Mouse (Mus musculus) hindbrain, embryonic 13.5 days (tissue): ENCODE measurements around the gene Rpl22. TPM values are rescaled to one million over a fixed set of nuclear protein-coding genes. Genes with fewer than 3 reads are reported as not detected.

ENCODE experiments used
- polyA plus RNA-seq: library from polyadenylated mRNA; unstranded; fragments of >200 nt; fragmentation: Nextera tagmentation; extraction: Ambion mirVana; gene quantifications from 2 replicates; pipeline ENCODE4 v1.2.1, GENCODE M21; 2015

The Rpl22 gene
- polyA plus RNA-seq, 1 experiment from 2014 or later = 218 TPM

Other genes with a start within 250 kb of the Rpl22 start
- gene Tnfrsf25, start 209.8 kb upstream of the Rpl22 start, polyA plus RNA-seq = 1.00 and 1.3 TPM in 2 replicates
- 0.09 and 0.22 TPM in 2 replicates for gene Espn, start 173.4 kb upstream of the Rpl22 start, polyA plus RNA-seq
- gene Hes2, start 166.9 kb upstream of the Rpl22 start, polyA plus RNA-seq = 0.34 and 1.8 TPM in 2 replicates
- 269 and 299 TPM in 2 replicates for gene Acot7, start 147.6 kb upstream of the Rpl22 start, polyA plus RNA-seq
- 9.0 and 9.3 TPM in 2 replicates for gene Gpr153, start 51.5 kb upstream of the Rpl22 start, polyA plus RNA-seq
- 0.38 and 0.79 TPM in 2 replicates for gene Hes3, start 34.1 kb upstream of the Rpl22 start, polyA plus RNA-seq
- gene Icmt, start 28.5 kb upstream of the Rpl22 start, polyA plus RNA-seq = 17.2 and 18.4 TPM in 2 replicates
- gene Rnf207, start 6.7 kb upstream of the Rpl22 start, polyA plus RNA-seq = 5.2 and 7.7 TPM in 2 replicates
- gene Chd5, start 12.9 kb downstream of the Rpl22 start, polyA plus RNA-seq = 38.7 and 38.9 TPM in 2 replicates
- gene Nphp4, start 151.0 kb downstream of the Rpl22 start, polyA plus RNA-seq = 5.3 and 6.6 TPM in 2 replicates
- 21.3 and 26.2 TPM in 2 replicates for gene Kcnab2, start 152.1 kb downstream of the Rpl22 start, polyA plus RNA-seq